Mouse (Mus musculus) testis, postnatal 10 days (tissue): Measurements from ENCODE around the gene Olfr399.

Experiments
- DNase-seq: peaks from one replicate; pipeline ENCODE4 v3.0.0; 2021; ENCODE audit warnings: low spot score

Gene Olfr399

GRCm38 (mm10) chr11:74056451-74056850, at the start of gene Olfr399, which contains the start of gene Olfr139:
Gene Olfr399 (minus strand): TSS chr11:74056615.
Gene Olfr139 (minus strand): TSS chr11:74056551.
- DNase-seq = no peak

GRCm38 (mm10) chr11:74105066-74105465, 48.7 kb upstream of the Olfr399 start:
- no peak for DNase-seq

- DNase-seq = no peak
Observed at GRCm38 (mm10) chr11:74101507-74101906, 45.1 kb upstream of the Olfr399 start.

- DNase-seq = no peak
Observed at GRCm38 (mm10) chr11:74100724-74101123, 44.3 kb upstream of the Olfr399 start.

- no peak for DNase-seq
Observed at GRCm38 (mm10) chr11:74069655-74070054, 13.2 kb upstream of the Olfr399 start, which contains the start of gene Zfp616. Gene Zfp616 (plus strand): TSS chr11:74069955.

- DNase-seq = no peak
Observed at GRCm38 (mm10) chr11:74051347-74051746, 5.1 kb downstream of the Olfr399 start.
